Mouse (Mus musculus): ENCODE data around the gene Ubr3.

The Ubr3 gene

GRCm38 (mm10) chr2:69897039-69897617 is at the start of gene Ubr3:
Gene Ubr3, plus strand, starts transcription at chr2:69897246.
- DNase-seq (ENCODE audit: low read depth, low spot score), result peak; percentile 87

GRCm38 (mm10) chr2:69849215-69849614 is 47.8 kb upstream of the Ubr3 start:
- DNase-seq (ENCODE audit: low read depth, low spot score), result no peak

- no peak for DNase-seq (ENCODE audit: low read depth, low spot score)
Measured at GRCm38 (mm10) chr2:69851427-69852058, 45.5 kb upstream of the Ubr3 start.

- DNase-seq (ENCODE audit: low read depth, low spot score), result no peak
Measured at GRCm38 (mm10) chr2:69856392-69856791, 40.7 kb upstream of the Ubr3 start.

- peak; percentile 9 for DNase-seq (ENCODE audit: low read depth, low spot score)
Measured at GRCm38 (mm10) chr2:69857882-69858281, 39.2 kb upstream of the Ubr3 start.

GRCm38 (mm10) chr2:69860972-69861452 is 36.0 kb upstream of the Ubr3 start:
- no peak for DNase-seq (ENCODE audit: low read depth, low spot score)

GRCm38 (mm10) chr2:69861485-69862091 is 35.5 kb upstream of the Ubr3 start, which contains the start of gene Ssb:
Gene Ssb, plus strand, starts transcription at chr2:69861562.
- DNase-seq (ENCODE audit: low read depth, low spot score), result peak; percentile 84

GRCm38 (mm10) chr2:69862117-69862657 is 34.9 kb upstream of the Ubr3 start:
- DNase-seq (ENCODE audit: low read depth, low spot score), result no peak

- DNase-seq (ENCODE audit: low read depth, low spot score), result no peak
Measured at GRCm38 (mm10) chr2:69883990-69884391, 13.1 kb upstream of the Ubr3 start.

- no peak for DNase-seq (ENCODE audit: low read depth, low spot score)
Measured at GRCm38 (mm10) chr2:69884581-69884980, 12.5 kb upstream of the Ubr3 start.

GRCm38 (mm10) chr2:69885050-69885449 is 12.0 kb upstream of the Ubr3 start:
- DNase-seq (ENCODE audit: low read depth, low spot score), result no peak

GRCm38 (mm10) chr2:69885451-69886305 is 11.4 kb upstream of the Ubr3 start, which contains the start of gene Mettl5:
Gene Mettl5, minus strand, starts transcription at chr2:69885615.
- DNase-seq (ENCODE audit: low read depth, low spot score), result peak; percentile 71

GRCm38 (mm10) chr2:69888957-69889356 is 8.1 kb upstream of the Ubr3 start:
- DNase-seq (ENCODE audit: low read depth, low spot score), result no peak

GRCm38 (mm10) chr2:69890843-69891242 is 6.2 kb upstream of the Ubr3 start:
- DNase-seq (ENCODE audit: low read depth, low spot score), result no peak

- no peak for DNase-seq (ENCODE audit: low read depth, low spot score)
Measured at GRCm38 (mm10) chr2:69893145-69893544, 3.9 kb upstream of the Ubr3 start.

GRCm38 (mm10) chr2:69893891-69894290 is 3.2 kb upstream of the Ubr3 start:
- DNase-seq (ENCODE audit: low read depth, low spot score), result no peak

- no peak for DNase-seq (ENCODE audit: low read depth, low spot score)
Measured at GRCm38 (mm10) chr2:69895502-69896223, 1.4 kb upstream of the Ubr3 start.

GRCm38 (mm10) chr2:69896224-69896581 is 843 bp upstream of the Ubr3 start:
- DNase-seq (ENCODE audit: low read depth, low spot score), result no peak

- DNase-seq (ENCODE audit: low read depth, low spot score), result peak; percentile 32
Measured at GRCm38 (mm10) chr2:69897618-69898575, 851 bp downstream of the Ubr3 start.

- no peak for DNase-seq (ENCODE audit: low read depth, low spot score)
Measured at GRCm38 (mm10) chr2:69903541-69903940, 6.5 kb downstream of the Ubr3 start.

Data from retina, postnatal 7 days (tissue).